Mouse (Mus musculus) kidney, embryonic 16.5 days (tissue): ENCODE data around the gene Tas2r115. TPM values are rescaled to one million over a fixed set of nuclear protein-coding genes. Genes with fewer than 3 reads are reported as not detected.
"Not testable (repeated sequence)": the region's sequence is repeated elsewhere in the genome, so short reads cannot be mapped to it uniquely, and the experiment has no call there.

ENCODE experiments used
- ATAC-seq: fragments of 200-750 bp; cut with Nextera tagmentation; 2 replicates; pipeline ENCODE4 v1.8.0; 2017; ENCODE audit warnings: moderate TSS enrichment; ENCODE audit not compliant: low FRiP score, low TSS enrichment
- H3K27ac ChIP-seq: fragments of 300-500 bp; sonication (generic); 2 replicates; pipeline ENCODE4 v1.5.1; 2014; ENCODE audit warnings: low read length
- H3K27me3 ChIP-seq: fragments of 300-500 bp; sonication (generic); 2 replicates; pipeline ENCODE4 v1.6.1; 2014; ENCODE audit warnings: low read length, control low read depth, mixed read lengths; ENCODE audit not compliant: insufficient read depth
- H3K36me3 ChIP-seq: fragments of 300-500 bp; sonication (generic); 2 replicates; pipeline ENCODE4 v1.6.1; 2014; ENCODE audit warnings: low read length, control low read depth, mixed read lengths; ENCODE audit not compliant: insufficient read depth
- H3K4me1 ChIP-seq: fragments of 300-500 bp; sonication (generic); 2 replicates; pipeline ENCODE4 v1.6.1; 2014; ENCODE audit warnings: low read length, control low read depth, mixed read lengths; ENCODE audit not compliant: insufficient read depth
- H3K4me2 ChIP-seq: fragments of 300-500 bp; sonication (generic); replicated peaks from 2 replicates; pipeline ENCODE4 v1.6.1; 2014; ENCODE audit warnings: low read depth, low read length
- H3K4me3 ChIP-seq: fragments of 300-500 bp; sonication (generic); 2 replicates; pipeline ENCODE4 v1.5.1; 2014; ENCODE audit warnings: mild to moderate bottlenecking, low read length
- H3K9ac ChIP-seq: fragments of 300-500 bp; sonication (generic); replicated peaks from 2 replicates; pipeline ENCODE4 v1.6.1; 2014; ENCODE audit warnings: low read length
- H3K9me3 ChIP-seq: fragments of 300-500 bp; sonication (generic); 2 replicates; pipeline ENCODE4 v1.6.1; 2016; ENCODE audit warnings: low read length, control low read depth
- WGBS: fragments of 180-500 bp; shearing (Covaris S2); extraction: QIAGEN DNeasy Blood & Tissue Kit; methylation state at CpG from one replicate; pipeline ENCODE4 v1.1.7; 2014; 5-methylcytosine and 5-hydroxymethylcytosine counted together
- polyA plus RNA-seq: library from polyadenylated mRNA; unstranded; fragments of >200 nt; fragmentation: Nextera tagmentation; extraction: Ambion mirVana; gene quantifications from 2 replicates; pipeline ENCODE4 v1.2.1, GENCODE M21; 2015

The Tas2r115 gene
- polyA plus RNA-seq, result not detected in 2 replicates

- WGBS, result 76% methylated on average over 2 of the region's 2 CpGs
- H3K4me2 ChIP-seq, result no peak within 1 kb of the TSS
- H3K27ac ChIP-seq, result no peak within 1 kb of the TSS
- H3K27me3 ChIP-seq, result no peaks in the 10 kb centered on the region
- H3K9me3 ChIP-seq, result no peaks in the 10 kb centered on the region
- no peaks in the 10 kb centered on the region for H3K36me3 ChIP-seq
- H3K4me3 ChIP-seq, result no peak within 1 kb of the TSS
- no peaks in the 10 kb centered on the region for H3K4me1 ChIP-seq
- H3K9ac ChIP-seq, result no peak within 1 kb of the TSS
- no peak for ATAC-seq
Measured at GRCm38 (mm10) chr6:132737935-132738334, at the start of gene Tas2r115. Gene Tas2r115 (minus strand): TSS chr6:132738035.

- H3K9ac ChIP-seq, result no peak within 1 kb of the TSS
- no peak within 1 kb of the TSS for H3K4me2 ChIP-seq
- no peak within 1 kb of the TSS for H3K27ac ChIP-seq
- no peaks in the 10 kb centered on the region for H3K4me1 ChIP-seq
- H3K36me3 ChIP-seq, result no peaks in the 10 kb centered on the region
- ATAC-seq, result no peak
- H3K9me3 ChIP-seq, result no peaks in the 10 kb centered on the region
- H3K4me3 ChIP-seq, result no peak within 1 kb of the TSS
- no peaks in the 10 kb centered on the region for H3K27me3 ChIP-seq
Measured at GRCm38 (mm10) chr6:132778062-132778461, 40.2 kb upstream of the Tas2r115 start, which contains the start of gene Tas2r136. Gene Tas2r136 (minus strand): TSS chr6:132778162.

GRCm38 (mm10) chr6:132761831-132762230, 24.0 kb upstream of the Tas2r115 start, which contains the start of gene Tas2r102:
Gene Tas2r102 (plus strand): TSS chr6:132762131.
- 89% methylated on average over 2 of the region's 2 CpGs for WGBS

GRCm38 (mm10) chr6:132754430-132754829, 16.6 kb upstream of the Tas2r115 start, which contains the start of gene Tas2r124:
Gene Tas2r124 (plus strand): TSS chr6:132754730.
- Histone ChIP-seq H3K4me1 (no peaks in the 10 kb centered on the region), H3K9me3 (no peaks in the 10 kb centered on the region), H3K27me3 (no peaks in the 10 kb centered on the region), H3K9ac (no peak within 1 kb of the TSS), H3K27ac (no peak within 1 kb of the TSS), H3K4me3 (no peak within 1 kb of the TSS), H3K36me3 (no peaks in the 10 kb centered on the region), H3K4me2 (no peak within 1 kb of the TSS)
- ATAC-seq, result no peak
- 89% methylated on average over 1 of the region's 1 CpGs for whole genome bisulfite sequencing

More at GRCm38 (mm10) chr6:132761831-132762230, 24.0 kb upstream of the Tas2r115 start, which contains the start of gene Tas2r102:
- H3K4me3 ChIP-seq, result no peak within 1 kb of the TSS
- H3K9me3 ChIP-seq, result no peaks in the 10 kb centered on the region
- no peak for ATAC-seq
- H3K36me3 ChIP-seq, result no peaks in the 10 kb centered on the region
- H3K27me3 ChIP-seq, result no peaks in the 10 kb centered on the region
- no peak within 1 kb of the TSS for H3K4me2 ChIP-seq
- H3K4me1 ChIP-seq, result no peaks in the 10 kb centered on the region
- no peak within 1 kb of the TSS for H3K27ac ChIP-seq
- H3K9ac ChIP-seq, result no peak within 1 kb of the TSS

- ATAC-seq, result no peak
- 91% methylated on average over 2 of the region's 2 CpGs for WGBS
- H3K4me1 ChIP-seq, result no peaks in the 10 kb centered on the region
Measured at GRCm38 (mm10) chr6:132750206-132750605, 12.4 kb upstream of the Tas2r115 start.

GRCm38 (mm10) chr6:132711828-132712227, 26.0 kb downstream of the Tas2r115 start, which contains the start of gene Tas2r122:
Gene Tas2r122 (minus strand): TSS chr6:132711928.
- no peak within 1 kb of the TSS for H3K4me3 ChIP-seq
- 86% methylated on average over 3 of the region's 3 CpGs for WGBS
- no peaks in the 10 kb centered on the region for H3K9me3 ChIP-seq
- no peak within 1 kb of the TSS for H3K9ac ChIP-seq
- H3K36me3 ChIP-seq, result no peaks in the 10 kb centered on the region
- ATAC-seq, result no peak
- no peaks in the 10 kb centered on the region for H3K4me1 ChIP-seq
- H3K27me3 ChIP-seq, result no peaks in the 10 kb centered on the region
- H3K4me2 ChIP-seq, result no peak within 1 kb of the TSS
- no peak within 1 kb of the TSS for H3K27ac ChIP-seq

More at GRCm38 (mm10) chr6:132750206-132750605, 12.4 kb upstream of the Tas2r115 start:
- Histone ChIP-seq H3K27ac (no peak overlapping the region), H3K9me3 (no peaks in the 10 kb centered on the region), H3K27me3 (no peaks in the 10 kb centered on the region), H3K36me3 (no peaks in the 10 kb centered on the region), H3K4me3 (no peak overlapping the region), H3K4me2 (no peak overlapping the region), H3K9ac (no peak overlapping the region)

- H3K4me3 ChIP-seq, result no peak within 1 kb of the TSS
- no peak for ATAC-seq
- no peaks in the 10 kb centered on the region for H3K9me3 ChIP-seq
- H3K36me3 ChIP-seq, result no peaks in the 10 kb centered on the region
- H3K4me2 ChIP-seq, result no peak within 1 kb of the TSS
- no peak within 1 kb of the TSS for H3K27ac ChIP-seq
- WGBS, result 82% methylated on average over 1 of the region's 1 CpGs
- no peak within 1 kb of the TSS for H3K9ac ChIP-seq
- no peaks in the 10 kb centered on the region for H3K27me3 ChIP-seq
- no peaks in the 10 kb centered on the region for H3K4me1 ChIP-seq
Measured at GRCm38 (mm10) chr6:132700907-132701306, 36.9 kb downstream of the Tas2r115 start, which contains the start of gene Tas2r121. Gene Tas2r121 (minus strand): TSS chr6:132701007.

GRCm38 (mm10) chr6:132691596-132691995, 46.2 kb downstream of the Tas2r115 start:
- H3K4me3 ChIP-seq, H3K27me3 ChIP-seq, H3K4me2 ChIP-seq, ATAC-seq, H3K4me1 ChIP-seq, H3K9me3 ChIP-seq, H3K9ac ChIP-seq, H3K27ac ChIP-seq, H3K36me3 ChIP-seq: not testable (repeated sequence)
- 75% methylated on average over 7 of the region's 7 CpGs for WGBS

Other genes starting within 250 kb of the Tas2r115 start
- gene Prh1, start 168.2 kb downstream of the Tas2r115 start, polyA plus RNA-seq, result not detected in 2 replicates
- gene Prp2, start 142.1 kb downstream of the Tas2r115 start, polyA plus RNA-seq, result not detected in 2 replicates
- not detected in 2 replicates for gene A630073D07Rik, start 86.5 kb downstream of the Tas2r115 start, polyA plus RNA-seq
- not detected in 2 replicates for gene Tas2r120, start 81.1 kb downstream of the Tas2r115 start, polyA plus RNA-seq
- not detected in 2 replicates for gene Tas2r121, start 37.0 kb downstream of the Tas2r115 start, polyA plus RNA-seq
- gene Tas2r122, start 26.1 kb downstream of the Tas2r115 start, polyA plus RNA-seq, result not detected in 2 replicates
- not detected in 2 replicates for gene Tas2r124, start 16.7 kb upstream of the Tas2r115 start, polyA plus RNA-seq
- gene Tas2r102, start 24.1 kb upstream of the Tas2r115 start, polyA plus RNA-seq, result not detected in 2 replicates
- gene Tas2r136, start 40.1 kb upstream of the Tas2r115 start, polyA plus RNA-seq, result not detected in 2 replicates
- gene Tas2r117, start 64.8 kb upstream of the Tas2r115 start, polyA plus RNA-seq, result not detected in 2 replicates
- not detected in 2 replicates for gene Tas2r123, start 109.1 kb upstream of the Tas2r115 start, polyA plus RNA-seq
- gene Tas2r116, start 117.4 kb upstream of the Tas2r115 start, polyA plus RNA-seq, result not detected in 2 replicates
- gene Tas2r110, start 130.0 kb upstream of the Tas2r115 start, polyA plus RNA-seq, result not detected in 2 replicates
- gene Tas2r113, start 155.0 kb upstream of the Tas2r115 start, polyA plus RNA-seq, result not detected in 2 replicates
- gene Tas2r125, start 171.6 kb upstream of the Tas2r115 start, polyA plus RNA-seq, result not detected in 2 replicates
- gene Tas2r129, start 213.1 kb upstream of the Tas2r115 start, polyA plus RNA-seq, result not detected in 2 replicates
- gene Tas2r131, start 219.9 kb upstream of the Tas2r115 start, polyA plus RNA-seq, result not detected in 2 replicates
- not detected in 2 replicates for gene Tas2r109, start 242.9 kb upstream of the Tas2r115 start, polyA plus RNA-seq